Mouse (Mus musculus) liver, embryonic 14.5 days (tissue): ENCODE data around the gene Klhl36. TPM values are rescaled to one million over a fixed set of nuclear protein-coding genes. Genes with fewer than 3 reads are reported as not detected.

Experiments used
- ATAC-seq: fragments of 200-750 bp; cut with Nextera tagmentation; 2 replicates; pipeline ENCODE4 v1.8.0; 2017; ENCODE audit warnings: moderate number of reproducible peaks, mild to moderate bottlenecking, moderate library complexity; ENCODE audit not compliant: insufficient read depth
- DNase-seq, 3 experiments: peaks; one replicate each; pipeline ENCODE4 v3.0.0-alpha.2; 2012 to 2013; ENCODE audit warnings: low read depth in 3 of 3, low spot score in 3 of 3
- H3K27ac ChIP-seq: fragments of 300-500 bp; sonication (generic); 2 replicates; pipeline ENCODE4 v1.5.1; 2014; ENCODE audit warnings: moderate library complexity, mild to moderate bottlenecking, control low read depth, inconsistent platforms
- H3K27me3 ChIP-seq: fragments of 300-500 bp; sonication (generic); 2 replicates; pipeline ENCODE4 v1.6.1; 2014; ENCODE audit warnings: mild to moderate bottlenecking, low read length, moderate library complexity; ENCODE audit not compliant: control insufficient read depth, insufficient read depth
- H3K36me3 ChIP-seq: fragments of 300-500 bp; sonication (generic); replicated peaks from 2 replicates; pipeline ENCODE4 v1.6.1; 2014; ENCODE audit warnings: low read depth; ENCODE audit not compliant: control insufficient read depth, insufficient read depth
- H3K4me1 ChIP-seq, 2 experiments: fragments of 200-500 bp in 1 of 2; fragments of 300-500 bp in 1 of 2; sonication (generic) in 1 of 2; replicated peaks; 2 replicates each; pipeline ENCODE4 v1.6.1; 2012 to 2014; ENCODE audit warnings: antibody characterized with exemption in 1 of 2, inconsistent platforms in 1 of 2, low read length in 1 of 2; ENCODE audit not compliant: control insufficient read depth in 2 of 2, insufficient read depth in 2 of 2
- H3K4me2 ChIP-seq: fragments of 300-500 bp; sonication (generic); 2 replicates; pipeline ENCODE4 v1.6.1; 2014; ENCODE audit warnings: low read depth, mild to moderate bottlenecking, control low read depth, moderate library complexity
- H3K4me3 ChIP-seq, 2 experiments: fragments of 200-500 bp in 1 of 2; fragments of 300-500 bp in 1 of 2; sonication (generic) in 1 of 2; 2 replicates each; pipeline ENCODE4 v1.5.1; 2012 to 2014; ENCODE audit warnings: low read depth in 2 of 2, low read length in 2 of 2, mild to moderate bottlenecking in 2 of 2, control low read depth in 1 of 2, inconsistent platforms in 1 of 2, moderate library complexity in 1 of 2; ENCODE audit not compliant: insufficient read depth in 1 of 2
- H3K9ac ChIP-seq: fragments of 300-500 bp; sonication (generic); replicated peaks from 2 replicates; pipeline ENCODE4 v1.6.1; 2014; ENCODE audit warnings: mild to moderate bottlenecking, control low read depth, moderate library complexity
- H3K9me3 ChIP-seq: fragments of 300-500 bp; sonication (generic); 2 replicates; pipeline ENCODE4 v1.6.1; 2016; ENCODE audit warnings: low read length, mixed read lengths; ENCODE audit not compliant: control insufficient read depth
- CTCF ChIP-seq: IDR thresholded peaks from 2 replicates; pipeline ENCODE4 v1.5.1; 2016; ENCODE audit warnings: antibody characterized with exemption, low read depth, control low read depth
- EP300 ChIP-seq: IDR thresholded peaks from 2 replicates; pipeline ENCODE4 v1.6.1; 2016; ENCODE audit warnings: antibody characterized with exemption, low read depth
- WGBS: fragments of 180-500 bp; shearing (Covaris S2); extraction: QIAGEN DNeasy Blood & Tissue Kit; methylation state at CpG from one replicate; pipeline ENCODE4 v1.1.7; 2014; ENCODE audit not compliant: insufficient replicate concordance; 5-methylcytosine and 5-hydroxymethylcytosine counted together
- polyA plus RNA-seq, 2 experiments: library from polyadenylated mRNA; depleted of rRNA in 1 of 2; stranded (reverse) in 1 of 2; unstranded in 1 of 2; fragments of >200 nt; fragmentation: Nextera tagmentation in 1 of 2; extraction: Ambion mirVana in 1 of 2; gene quantifications; 2 replicates each; pipeline versions ENCODE4 v1.2.1 to v1.2.3; 2012 to 2014

Gene Klhl36
- polyA plus RNA-seq, 2 experiments: 2.5 to 2.7 TPM

DNA sequence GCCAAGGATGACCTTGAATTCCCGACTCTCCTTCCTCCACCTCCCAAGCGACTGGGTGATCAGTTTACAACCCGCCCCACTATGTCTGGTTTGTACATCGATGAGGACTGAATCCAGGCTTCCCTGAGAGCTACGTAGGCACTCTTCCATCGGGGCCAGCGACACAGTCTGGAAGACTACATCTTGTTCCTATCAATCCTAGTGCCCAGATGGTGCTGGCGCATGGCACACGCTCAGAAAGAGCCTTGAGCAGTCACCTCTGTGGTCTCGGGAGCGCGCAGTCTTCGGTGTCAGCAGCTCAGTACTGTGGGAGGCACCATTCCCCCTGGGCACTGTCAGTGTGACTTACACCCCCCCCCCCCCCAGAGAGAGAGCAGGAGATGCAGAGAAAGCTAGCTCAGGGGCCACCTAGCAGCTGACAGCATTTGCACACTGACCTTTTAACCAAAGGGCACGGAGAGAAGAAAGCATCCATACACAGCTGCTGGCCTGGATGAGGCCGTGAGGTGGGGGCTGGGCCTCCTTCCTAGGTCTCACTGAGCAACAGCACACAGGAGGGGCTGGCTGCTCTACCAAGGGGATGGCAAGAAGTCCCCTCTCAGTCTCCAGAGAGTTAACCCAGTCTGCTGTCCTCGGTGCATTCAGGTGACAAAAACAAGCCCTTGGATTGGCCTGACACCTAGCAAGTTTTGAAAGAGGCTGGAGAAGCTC, 32.0 kb upstream of the Klhl36 start:
- Histone ChIP-seq H3K4me2 (no peak overlapping the region), H3K27ac (no peak overlapping the region), H3K4me1 (peaks cover 4 to 64% of the 10 kb centered on the region in 2 experiments), H3K9ac (no peak overlapping the region), H3K27me3 (no peaks in the 10 kb centered on the region), H3K36me3 (no peaks in the 10 kb centered on the region), H3K9me3 (no peaks in the 10 kb centered on the region), H3K4me3 (no peak overlapping the region)
- WGBS: 73% methylated on average over 16 of the region's 16 CpGs
- no peak for ATAC-seq
- no peak for TF ChIP-seq CTCF
- TF ChIP-seq EP300: no peak
- DNase-seq: no peak

DNA sequence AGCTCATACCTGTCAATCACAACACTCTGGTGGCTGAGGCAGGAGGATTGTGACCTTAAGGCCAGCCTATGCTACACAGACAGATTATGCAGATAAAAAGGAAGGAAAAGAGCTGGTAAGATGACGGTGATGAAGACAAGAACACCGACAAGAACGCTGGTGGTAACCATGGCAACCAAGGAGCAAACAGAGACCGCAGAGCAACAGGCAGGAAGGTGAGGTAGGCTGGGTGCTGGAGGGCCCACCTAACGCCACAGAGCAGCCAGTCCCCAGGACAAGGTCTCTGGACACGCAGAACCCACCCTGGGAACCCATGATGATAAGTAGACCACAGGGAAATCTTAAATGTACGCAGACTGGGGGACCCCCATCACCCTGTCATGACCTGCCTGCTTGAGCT, 31.5 kb upstream of the Klhl36 start:
- Histone ChIP-seq H3K27ac (no peak overlapping the region), H3K9me3 (no peaks in the 10 kb centered on the region), H3K4me3 (no peak overlapping the region), H3K4me2 (no peak overlapping the region), H3K4me1 (peaks cover 4 to 64% of the 10 kb centered on the region in 2 experiments), H3K36me3 (no peaks in the 10 kb centered on the region), H3K9ac (no peak overlapping the region), H3K27me3 (no peaks in the 10 kb centered on the region)
- ATAC-seq (no peak), DNase-seq (no peak)
- 33% methylated on average over 7 of the region's 7 CpGs for WGBS
- TF ChIP-seq EP300 (no peak), CTCF (no peak)

DNA sequence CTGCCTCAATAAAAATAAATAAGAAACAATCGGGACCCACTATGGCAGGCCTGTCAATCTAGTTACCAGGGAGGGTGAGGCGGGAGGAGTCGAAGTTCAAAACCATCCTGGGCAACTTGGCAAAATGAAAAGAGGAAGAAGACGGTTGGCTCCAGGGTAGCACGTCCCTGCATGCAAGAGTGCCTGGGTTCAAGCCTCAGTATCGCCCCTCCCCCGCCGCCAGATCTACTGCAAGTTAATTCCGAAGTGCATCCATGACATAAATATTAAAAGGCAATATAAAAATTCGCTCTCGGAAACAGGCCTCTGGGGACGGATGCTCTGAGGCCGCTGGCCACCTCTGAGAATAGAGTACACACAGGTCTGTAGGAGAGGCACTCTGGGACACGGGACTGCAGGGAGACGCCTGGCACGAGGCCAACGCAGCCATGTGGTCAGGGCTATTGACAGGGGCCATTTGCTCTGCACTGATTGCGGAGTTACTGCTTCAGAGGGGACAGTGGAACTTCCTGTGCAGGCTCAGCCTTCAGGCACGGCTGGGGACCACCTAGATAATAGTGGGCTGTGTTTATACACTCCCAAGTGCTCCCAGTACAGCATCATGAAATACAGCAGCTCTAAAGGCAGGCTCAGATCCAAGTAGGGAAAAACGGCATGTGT, 30.6 kb upstream of the Klhl36 start:
- H3K4me2 ChIP-seq: peak overlapping the region; percentile 4; the same call in 1 of the 2 replicates
- no peak overlapping the region for H3K9ac ChIP-seq
- H3K27me3 ChIP-seq: no peaks in the 10 kb centered on the region
- H3K27ac ChIP-seq: no peak overlapping the region
- no peak for TF ChIP-seq EP300
- TF ChIP-seq CTCF: no peak
- peak; percentile 14 for ATAC-seq
- DNase-seq: no peak
- H3K36me3 ChIP-seq: no peaks in the 10 kb centered on the region
- H3K9me3 ChIP-seq: no peaks in the 10 kb centered on the region
- 33% methylated on average over 20 of the region's 20 CpGs for WGBS
- peaks cover 4 to 57% of the 10 kb centered on the region in 2 experiments for H3K4me1 ChIP-seq
- H3K4me3 ChIP-seq: no peak overlapping the region

DNA sequence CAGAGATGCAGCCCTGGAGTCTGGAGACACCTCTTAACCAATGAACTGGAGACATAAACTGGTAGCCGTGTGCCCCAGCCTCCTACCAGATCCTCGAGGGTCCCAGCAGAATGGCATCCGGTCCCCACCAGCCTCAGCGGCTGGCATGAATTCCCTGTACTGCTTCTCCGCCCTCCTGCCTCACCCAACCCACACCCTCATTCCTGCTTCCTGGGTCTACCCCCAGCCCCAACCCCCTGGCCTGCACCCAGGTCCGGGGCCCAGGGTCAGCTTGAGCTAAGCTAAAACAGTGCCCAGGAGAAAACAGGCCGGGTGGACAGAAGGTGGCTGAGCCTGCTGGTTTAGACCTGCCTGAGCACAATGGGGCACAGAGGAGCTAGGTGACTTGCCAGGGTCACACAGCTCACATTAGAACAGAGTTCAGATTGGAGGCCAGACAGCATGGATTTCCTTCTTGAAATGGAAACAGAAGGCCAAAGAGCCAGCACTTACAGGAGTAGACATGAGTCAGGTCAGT, 29.9 kb upstream of the Klhl36 start:
- ATAC-seq: no peak
- no peak for DNase-seq
- Histone ChIP-seq H3K27me3 (no peaks in the 10 kb centered on the region), H3K36me3 (no peaks in the 10 kb centered on the region), H3K4me3 (no peak overlapping the region), H3K27ac (no peak overlapping the region), H3K9me3 (no peaks in the 10 kb centered on the region), H3K9ac (no peak overlapping the region), H3K4me1 (peaks cover 4 to 51% of the 10 kb centered on the region in 2 experiments), H3K4me2 (no peak overlapping the region; the same call in 1 of the 2 replicates)
- 58% methylated on average over 7 of the region's 7 CpGs for WGBS
- no peak for TF ChIP-seq CTCF
- TF ChIP-seq EP300: no peak

DNA sequence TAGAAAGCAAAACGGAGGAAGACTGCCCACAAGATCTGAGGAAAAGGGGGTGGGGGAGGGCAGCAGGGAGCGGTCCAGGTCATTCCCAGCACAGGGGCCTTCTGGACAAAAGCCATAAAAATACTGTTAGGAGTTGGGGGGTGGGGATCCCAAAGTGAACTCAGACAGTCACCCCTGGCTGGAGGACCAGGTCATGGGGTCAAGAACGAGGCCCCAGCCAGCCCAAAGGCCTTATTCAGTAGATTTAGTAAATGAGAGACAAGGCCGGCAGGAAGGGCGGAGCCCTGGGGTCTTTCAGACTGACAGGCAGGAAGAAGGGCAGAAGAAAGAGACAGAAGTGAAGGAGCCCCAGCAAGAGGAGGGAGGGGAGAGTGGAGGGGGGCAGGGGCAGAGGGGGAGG, 29.1 kb upstream of the Klhl36 start:
- no peak overlapping the region for H3K27ac ChIP-seq
- H3K27me3 ChIP-seq: peaks cover 2% of the 10 kb centered on the region; the same call in 1 of the 2 replicates
- H3K9me3 ChIP-seq: no peaks in the 10 kb centered on the region
- H3K36me3 ChIP-seq: no peaks in the 10 kb centered on the region
- H3K4me1 ChIP-seq: peaks cover 4 to 46% of the 10 kb centered on the region in 2 experiments; a peak in 3 of 4 replicates
- TF ChIP-seq EP300 (no peak), CTCF (no peak)
- no peak for DNase-seq
- no peak overlapping the region for H3K4me3 ChIP-seq
- no peak for ATAC-seq
- no peak overlapping the region for H3K4me2 ChIP-seq
- 21% methylated on average over 5 of the region's 5 CpGs for WGBS
- no peak overlapping the region for H3K9ac ChIP-seq
